Comparison of ENCODE assay signal across 22 mouse cellular contexts in the genomic region with DNA sequence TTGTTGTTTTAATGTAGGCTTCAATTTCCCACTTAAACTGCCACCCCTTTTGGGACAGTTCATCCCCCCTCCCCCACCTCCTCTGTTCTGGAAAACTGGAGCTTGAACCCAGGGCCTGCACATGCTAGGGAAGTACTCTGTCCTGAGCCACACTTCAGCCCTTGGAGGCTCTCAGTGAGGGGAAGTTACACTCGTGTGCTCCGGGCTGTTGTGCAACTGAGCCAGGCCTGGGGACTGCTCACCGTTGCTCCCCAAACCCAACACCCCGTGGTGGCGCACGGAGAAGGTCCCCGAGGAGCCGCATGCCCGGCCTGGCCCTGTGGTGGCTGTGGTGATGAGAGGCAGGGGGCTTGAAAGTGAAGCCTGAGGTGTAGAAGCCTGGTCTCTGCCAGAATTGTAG.
DNase-seq lines count a peak whose midpoint lies in the region; ATAC-seq lines count a peak whose summit lies in the region.
"Had no signal": no experiment of that assay in that cellular context is flagged by ENCODE, and none has a peak within 500 bp of the region (broad histone marks: within the 10 kb centered on the region; RNA-seq: fewer than 3 reads in every experiment).

No protein-coding gene starts in this region.

- peaks cover 59% of the 10 kb centered on the region for H3K4me1 ChIP-seq in hindbrain, embryonic 10.5 days (replicated peaks)
- peaks cover 49% of the 10 kb centered on the region for H3K4me1 ChIP-seq in hindbrain, embryonic 13.5 days (replicated peaks)

- no peak for DNase-seq in hindbrain, embryonic 10.5 days (ENCODE audit: low spot score)
- peak; percentile 48 for DNase-seq in thymus, postnatal 4 days
- no peak for DNase-seq in thymus, postnatal 14 days
- DNase-seq in spleen, adult 18-20 months: no peak
- DNase-seq: adrenal gland, postnatal 36 days; cerebellum, adult 11 months; cerebellum, adult 9-11 months; forebrain, postnatal 0 days; gastrocnemius, postnatal 36 days; heart, postnatal 36 days; lung, embryonic 14.5 days; lung, postnatal 36 days; right cerebral cortex, postnatal 14 days had no signal

- no peak for ATAC-seq in hindbrain, embryonic 13.5 days (ENCODE audit: low FRiP score)
- peak; percentile 55 to 75; a peak in 2 of 4 replicates for ATAC-seq in hematopoietic stem cell, adult 5-6 weeks (replicated peaks in 1 of 2; ENCODE audit: insufficient read depth in 1 of 2, low FRiP score in 2 of 2, low TSS enrichment in 1 of 2, low read depth in 1 of 2, poor library complexity in 2 of 2, severe bottlenecking in 2 of 2)
- ATAC-seq in inflammation-experienced regulatory T-cells, adult 6 months: no peak
- ATAC-seq: forebrain, postnatal 0 days; Patski had no signal

- H3K27ac ChIP-seq in hindbrain, embryonic 10.5 days: peak overlapping the region; percentile 59
- no peak overlapping the region for H3K27ac ChIP-seq in hindbrain, embryonic 13.5 days
- H3K27ac ChIP-seq: heart, embryonic 15.5 days; layer of hippocampus, adult 2 months had no signal

- no peak overlapping the region for H3K4me2 ChIP-seq in hindbrain, embryonic 13.5 days
- H3K4me2 ChIP-seq: heart, embryonic 15.5 days; lung, embryonic 14.5 days; midbrain, embryonic 11.5 days had no signal

- no peak overlapping the region for H3K4me3 ChIP-seq in hindbrain, embryonic 10.5 days
- no peak overlapping the region for H3K4me3 ChIP-seq in hindbrain, embryonic 13.5 days
- H3K4me3 ChIP-seq: erythroblast, embryonic 14.5 days; heart, embryonic 15.5 days; layer of hippocampus, adult 2 months had no signal

- H3K9me3 ChIP-seq in hindbrain, embryonic 10.5 days: no peaks in the 10 kb centered on the region
- H3K9me3 ChIP-seq in hindbrain, embryonic 13.5 days: no peaks in the 10 kb centered on the region
- H3K9me3 ChIP-seq: G1E; heart, embryonic 15.5 days had no signal

- H3K9ac ChIP-seq in hindbrain, embryonic 13.5 days: no peak overlapping the region
- H3K9ac ChIP-seq: forebrain, postnatal 0 days; heart, embryonic 15.5 days; lung, embryonic 14.5 days had no signal

- 74% methylated on average over 9 of the region's 9 CpGs for whole genome bisulfite sequencing in hindbrain, embryonic 10.5 days
- WGBS in hindbrain, embryonic 13.5 days: 72% methylated on average over 9 of the region's 9 CpGs

- peaks cover 37% of the 10 kb centered on the region for H3K27me3 ChIP-seq in hindbrain, embryonic 10.5 days (ENCODE audit: insufficient read depth, poor library complexity, severe bottlenecking)
- H3K27me3 ChIP-seq in hindbrain, embryonic 13.5 days: no peaks in the 10 kb centered on the region; the same call in 1 of the 2 replicates
- H3K27me3 ChIP-seq: Patski had no signal

- H3K36me3 ChIP-seq in hindbrain, embryonic 10.5 days: no peaks in the 10 kb centered on the region
- H3K36me3 ChIP-seq in hindbrain, embryonic 13.5 days: no peaks in the 10 kb centered on the region; the same call in 1 of the 2 replicates
- H3K36me3 ChIP-seq: G1E; heart, embryonic 15.5 days had no signal

Comparison
In these comparisons a context has a peak if more than half of its experiments do, and no peak if none do; other contexts are left out.
1. ATAC-seq: peak in hematopoietic stem cell, adult 5-6 weeks (2 of 2); none in hindbrain, embryonic 13.5 days (single experiment) and inflammation-experienced regulatory T-cells, adult 6 months (single experiment).